Mouse (Mus musculus) ES-E14 (cell line): ENCODE measurements around the gene Nuak1. TPM values are rescaled to one million over a fixed set of nuclear protein-coding genes. Genes with fewer than 3 reads are reported as not detected.

Experiments used
- DNase-seq: peaks from one replicate; pipeline ENCODE4 v3.0.0-alpha.2; 2013; ENCODE audit warnings: low read depth, low spot score
- H3K27ac ChIP-seq: 2 replicates; pipeline ENCODE4 v1.5.1; 2012; ENCODE audit warnings: low read depth, mild to moderate bottlenecking, low read length, moderate library complexity, mixed read lengths; ENCODE audit not compliant: poor library complexity, insufficient read depth, severe bottlenecking
- H3K36me3 ChIP-seq: 2 replicates; pipeline ENCODE4 v1.6.1; 2012; ENCODE audit warnings: mild to moderate bottlenecking, low read length, moderate library complexity, mixed read lengths; ENCODE audit not compliant: control insufficient read depth, poor library complexity, insufficient read depth, severe bottlenecking
- H3K4me1 ChIP-seq, 2 experiments: fragments of 150-350 bp in 1 of 2; sonication (generic) in 1 of 2; 2 replicates each; pipeline ENCODE4 v1.6.1; 2012; ENCODE audit warnings: low read length in 2 of 2, mild to moderate bottlenecking in 1 of 2, mixed read lengths in 1 of 2; ENCODE audit not compliant: control insufficient read depth in 2 of 2, insufficient read depth in 2 of 2, poor library complexity in 1 of 2
- H3K4me3 ChIP-seq, 2 experiments: fragments of 150-350 bp in 1 of 2; sonication (generic) in 1 of 2; 2 replicates each; pipeline ENCODE4 v1.5.1; 2012; ENCODE audit warnings: low read length in 2 of 2, low read depth in 1 of 2, mild to moderate bottlenecking in 1 of 2, mixed read lengths in 1 of 2; ENCODE audit not compliant: insufficient read depth in 1 of 2, poor library complexity in 1 of 2, severe bottlenecking in 1 of 2
- H3K9ac ChIP-seq: 2 replicates; pipeline ENCODE4 v1.6.1; 2012; ENCODE audit warnings: low read depth, mild to moderate bottlenecking, low read length, mixed read lengths; ENCODE audit not compliant: poor library complexity, insufficient read depth, severe bottlenecking
- H3K9me3 ChIP-seq: fragments of 150-350 bp; sonication (generic); 2 replicates; pipeline ENCODE4 v1.6.1; 2012; ENCODE audit warnings: low read depth, mild to moderate bottlenecking, low read length; ENCODE audit not compliant: control insufficient read depth, insufficient read depth
- CHD2 ChIP-seq: IDR thresholded peaks from 2 replicates; pipeline ENCODE4 v1.6.1; 2014; ENCODE audit warnings: mild to moderate bottlenecking, low read depth, low read length, inconsistent platforms
- HCFC1 ChIP-seq: IDR thresholded peaks from 2 replicates; pipeline ENCODE4 v1.6.1; 2012; ENCODE audit warnings: low read length, inconsistent platforms, borderline replicate concordance; ENCODE audit not compliant: insufficient read depth
- MAFK ChIP-seq: IDR thresholded peaks from 2 replicates; pipeline ENCODE4 v1.6.1; 2014; ENCODE audit warnings: mild to moderate bottlenecking, low read depth, low read length, inconsistent platforms; ENCODE audit not compliant: insufficient read depth
- ZC3H11A ChIP-seq: IDR thresholded peaks from 2 replicates; pipeline ENCODE4 v1.6.1; 2012; ENCODE audit warnings: low read depth, mild to moderate bottlenecking, inconsistent platforms, low read length, borderline replicate concordance
- ZNF384 ChIP-seq: IDR thresholded peaks from 2 replicates; pipeline ENCODE4 v1.6.1; 2012; ENCODE audit warnings: low read depth, low read length, inconsistent platforms
- in situ Hi-C, 2 experiments: fragments of 600-800 bp; cut with MboI; formaldehyde crosslinking; loops; one replicate each; pipeline ENCODE4 v1.15.1; 2025; ENCODE audit warnings: low sequenced_read_pairs in 2 of 2, inconsistent platforms in 1 of 2; ENCODE audit not compliant: unreplicated experiment in 2 of 2
- total RNA-seq: library from RNA; depleted of rRNA; stranded (reverse); fragments of 300-350 nt; gene quantifications from 2 replicates; pipeline ENCODE4 v1.2.3, GENCODE M21; 2012

The Nuak1 gene
- total RNA-seq, 1 experiment = 15.1 TPM

- no peaks in the 10 kb centered on the region for H3K9me3 ChIP-seq
- no peak overlapping the region for H3K27ac ChIP-seq
- H3K4me3 ChIP-seq = no peak overlapping the region
- in situ Hi-C loops = no loop called here
- no peak for TF ChIP-seq ZC3H11A
- TF ChIP-seq ZNF384 = no peak
- no peak for TF ChIP-seq MAFK
- no peak for TF ChIP-seq CHD2
- no peak for TF ChIP-seq HCFC1
- no peak overlapping the region for H3K9ac ChIP-seq
- H3K4me1 ChIP-seq = peaks cover 3 to 8% of the 10 kb centered on the region in 2 experiments; a peak in 2 of 4 replicates
- no peak for DNase-seq
- H3K36me3 ChIP-seq = no peaks in the 10 kb centered on the region
These were observed 70.6 kb downstream of the Nuak1 start for GRCm38 (mm10) chr10:84369646-84370314.

GRCm38 (mm10) chr10:84368185-84368584, 72.2 kb downstream of the Nuak1 start:
- H3K4me3 ChIP-seq = no peak overlapping the region
- H3K27ac ChIP-seq = no peak overlapping the region
- no peak for TF ChIP-seq HCFC1
- TF ChIP-seq MAFK = no peak
- no peak for TF ChIP-seq CHD2
- TF ChIP-seq ZC3H11A = no peak
- TF ChIP-seq ZNF384 = no peak
- H3K36me3 ChIP-seq = no peaks in the 10 kb centered on the region
- no peak overlapping the region for H3K9ac ChIP-seq
- no peak for DNase-seq
- in situ Hi-C loops = no loop called here
- H3K4me1 ChIP-seq = peaks cover 3 to 8% of the 10 kb centered on the region in 2 experiments; a peak in 2 of 4 replicates
- H3K9me3 ChIP-seq = no peaks in the 10 kb centered on the region

GRCm38 (mm10) chr10:84365166-84365865, 75.1 kb downstream of the Nuak1 start:
- H3K27ac ChIP-seq = no peak overlapping the region
- DNase-seq = no peak
- H3K9ac ChIP-seq = no peak overlapping the region
- no peak overlapping the region for H3K4me3 ChIP-seq
- in situ Hi-C loops = no loop called here
- TF ChIP-seq MAFK (no peak), ZNF384 (no peak), HCFC1 (no peak), ZC3H11A (no peak), CHD2 (no peak)
- H3K9me3 ChIP-seq = no peaks in the 10 kb centered on the region
- H3K4me1 ChIP-seq = no peaks in the 10 kb centered on the region
- H3K36me3 ChIP-seq = no peaks in the 10 kb centered on the region

GRCm38 (mm10) chr10:84363833-84364232, 76.6 kb downstream of the Nuak1 start:
- TF ChIP-seq ZNF384 (no peak), MAFK (no peak), CHD2 (no peak), ZC3H11A (no peak), HCFC1 (no peak)
- Histone ChIP-seq H3K36me3 (no peaks in the 10 kb centered on the region), H3K9ac (no peak overlapping the region), H3K27ac (no peak overlapping the region), H3K9me3 (no peaks in the 10 kb centered on the region), H3K4me3 (no peak overlapping the region), H3K4me1 (no peaks in the 10 kb centered on the region)
- DNase-seq = no peak
- in situ Hi-C loops = no loop called here
